Mouse (Mus musculus): Measurements from ENCODE around the gene Gm21992.

The Gm21992 gene

DNA sequence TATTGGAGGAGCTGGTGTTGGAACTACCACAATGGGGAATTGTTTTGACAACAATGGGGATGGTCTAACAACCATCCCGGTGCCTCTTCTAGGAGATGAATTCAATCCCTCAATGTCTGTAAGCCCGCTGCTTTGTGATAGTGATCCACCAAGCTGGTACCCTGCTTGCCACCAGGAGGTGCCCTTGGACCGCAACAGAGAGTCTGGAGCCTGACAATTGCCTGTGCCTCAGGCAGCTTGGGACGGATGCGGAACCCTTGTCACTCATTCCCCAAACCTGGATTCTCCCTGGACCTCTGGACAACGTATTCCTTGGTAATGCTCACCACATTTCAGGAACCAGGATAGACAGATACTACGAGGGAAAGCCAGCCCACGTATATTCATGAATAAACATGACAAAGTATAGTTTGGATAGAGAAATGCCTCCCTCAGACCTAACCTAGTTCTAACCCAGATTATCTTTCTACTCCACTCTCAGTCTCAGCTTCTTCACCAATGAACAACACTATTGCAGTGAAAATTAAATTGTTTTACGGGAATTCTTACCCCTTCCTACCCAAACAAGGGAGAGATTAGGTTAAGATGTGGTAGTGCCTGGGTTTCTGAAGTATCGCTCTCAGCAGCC lies 55.7 kb downstream of the Gm21992 start:
- peak; percentile 86 for DNase-seq (ENCODE audit: extremely low spot score, low spot score)

GRCm38 (mm10) chr19:4749975-4750374 lies 61.4 kb downstream of the Gm21992 start:
- DNase-seq (ENCODE audit: extremely low spot score, low spot score): no peak

- no peak for DNase-seq (ENCODE audit: extremely low spot score, low spot score)
Measured at GRCm38 (mm10) chr19:4748493-4748892, 62.9 kb downstream of the Gm21992 start.

DNA sequence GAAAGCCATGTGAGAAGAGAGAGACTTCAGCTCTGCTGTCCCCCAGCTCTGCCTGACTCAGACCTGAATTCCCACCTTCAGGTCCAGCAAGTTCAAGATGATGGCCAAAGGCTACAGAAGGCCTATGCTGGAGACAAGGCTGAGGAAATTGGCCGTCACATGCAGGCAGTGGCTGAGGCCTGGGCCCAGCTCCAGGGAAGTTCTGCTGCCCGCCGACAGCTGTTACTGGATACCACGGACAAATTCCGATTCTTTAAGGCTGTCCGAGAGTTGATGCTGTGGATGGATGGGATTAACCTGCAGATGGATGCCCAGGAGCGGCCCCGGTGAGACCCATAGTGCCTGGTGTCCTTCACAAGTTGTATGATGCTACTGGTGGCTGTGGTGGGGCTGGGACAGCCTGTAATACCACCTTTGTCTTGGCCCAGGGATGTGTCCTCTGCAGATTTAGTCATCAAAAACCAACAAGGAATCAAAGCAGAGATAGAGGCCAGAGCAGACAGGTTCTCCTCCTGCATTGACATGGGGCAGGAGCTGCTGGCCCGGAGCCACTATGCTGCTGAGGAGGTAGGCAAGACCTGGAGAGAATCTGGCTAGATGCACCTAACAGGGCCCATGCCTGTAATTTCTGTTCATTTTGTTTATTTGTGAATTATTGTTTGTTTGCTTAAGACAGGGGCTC lies 63.6 kb downstream of the Gm21992 start:
- no peak for DNase-seq (ENCODE audit: extremely low spot score, low spot score)

- no peak for DNase-seq (ENCODE audit: extremely low spot score, low spot score)
Measured at GRCm38 (mm10) chr19:4746611-4747010, 64.8 kb downstream of the Gm21992 start.

GRCm38 (mm10) chr19:4745681-4746080 lies 65.7 kb downstream of the Gm21992 start:
- DNase-seq (ENCODE audit: extremely low spot score, low spot score): no peak

- no peak for DNase-seq (ENCODE audit: extremely low spot score, low spot score)
Measured at GRCm38 (mm10) chr19:4745057-4745456, 66.4 kb downstream of the Gm21992 start.

GRCm38 (mm10) chr19:4744026-4744425 lies 67.4 kb downstream of the Gm21992 start:
- DNase-seq (ENCODE audit: extremely low spot score, low spot score): no peak

GRCm38 (mm10) chr19:4743524-4743923 lies 67.9 kb downstream of the Gm21992 start:
- DNase-seq (ENCODE audit: extremely low spot score, low spot score): peak; percentile 39

GRCm38 (mm10) chr19:4742229-4742628 lies 69.2 kb downstream of the Gm21992 start:
- DNase-seq (ENCODE audit: extremely low spot score, low spot score): no peak

DNA sequence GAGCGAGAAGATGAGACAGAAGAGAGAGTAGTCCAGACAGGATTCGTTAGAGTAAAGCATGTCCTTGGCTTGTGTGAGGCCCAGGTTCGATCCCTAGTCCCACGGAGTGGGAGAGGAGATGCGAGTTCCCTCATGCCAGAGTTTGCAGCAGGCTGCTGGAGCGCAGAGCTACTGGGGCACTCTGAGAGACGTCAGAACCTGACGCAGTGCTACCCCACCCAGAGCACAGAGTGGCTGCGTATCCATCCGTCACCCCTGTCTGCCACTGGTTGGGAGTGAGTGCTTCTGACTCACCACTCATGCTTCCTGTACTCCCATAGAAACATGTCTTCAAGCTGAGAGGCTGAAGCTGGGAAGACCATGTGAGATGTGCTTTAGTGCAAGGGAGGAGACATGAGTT lies 69.9 kb downstream of the Gm21992 start:
- DNase-seq (ENCODE audit: extremely low spot score, low spot score): no peak

DNA sequence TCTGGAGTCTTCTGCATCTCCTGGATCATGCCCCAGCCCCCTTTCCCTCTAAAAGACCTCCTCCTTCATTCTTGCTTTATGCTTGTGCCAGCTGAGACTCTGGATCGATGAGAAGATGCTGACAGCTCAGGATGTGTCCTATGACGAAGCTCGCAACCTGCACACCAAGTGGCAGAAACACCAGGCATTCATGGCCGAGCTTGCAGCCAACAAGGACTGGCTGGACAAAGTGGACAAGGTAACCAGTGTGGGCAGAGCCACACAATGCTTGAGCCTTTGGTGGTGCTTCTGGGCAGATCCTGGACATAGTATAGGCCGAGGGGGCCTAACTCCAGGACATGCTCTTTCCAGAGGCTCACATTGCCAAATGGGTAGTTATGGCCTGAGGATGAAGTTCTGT lies 71.7 kb downstream of the Gm21992 start:
- DNase-seq (ENCODE audit: extremely low spot score, low spot score): no peak

DNA sequence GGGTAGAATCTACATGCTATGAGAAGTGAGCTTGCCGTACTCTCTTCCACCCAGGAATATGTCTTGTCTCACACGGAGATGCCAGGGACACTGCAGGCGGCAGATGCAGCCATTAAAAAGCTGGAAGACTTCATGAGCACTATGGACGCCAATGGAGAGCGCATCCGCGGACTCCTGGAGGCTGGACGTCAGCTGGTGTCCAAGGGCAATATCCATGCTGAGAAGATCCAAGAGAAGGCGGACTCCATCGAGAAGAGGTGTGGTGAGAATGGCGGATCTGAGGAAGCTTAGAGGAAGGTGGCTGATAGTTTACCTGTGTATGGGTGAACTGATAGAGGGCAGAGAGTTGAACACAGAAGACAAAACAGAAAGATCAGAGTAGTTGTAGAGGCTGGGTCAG lies 72.4 kb downstream of the Gm21992 start:
- no peak for DNase-seq (ENCODE audit: extremely low spot score, low spot score)

DNA sequence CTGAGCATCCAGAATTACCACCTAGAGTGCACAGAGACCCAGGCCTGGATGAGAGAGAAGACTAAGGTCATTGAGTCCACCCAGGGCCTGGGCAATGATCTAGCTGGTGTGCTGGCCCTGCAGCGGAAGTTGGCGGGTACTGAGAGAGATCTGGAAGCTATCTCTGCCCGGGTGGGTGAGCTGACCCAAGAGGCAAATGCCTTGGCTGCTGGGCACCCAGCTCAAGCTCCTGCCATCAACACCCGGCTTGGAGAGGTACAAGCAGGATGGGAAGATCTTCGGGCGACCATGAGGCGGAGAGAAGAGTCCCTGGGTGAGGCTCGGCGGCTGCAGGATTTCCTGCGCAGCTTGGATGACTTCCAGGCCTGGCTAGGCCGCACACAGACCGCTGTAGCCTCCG lies 73.5 kb downstream of the Gm21992 start:
- DNase-seq (ENCODE audit: extremely low spot score, low spot score): no peak

DNA sequence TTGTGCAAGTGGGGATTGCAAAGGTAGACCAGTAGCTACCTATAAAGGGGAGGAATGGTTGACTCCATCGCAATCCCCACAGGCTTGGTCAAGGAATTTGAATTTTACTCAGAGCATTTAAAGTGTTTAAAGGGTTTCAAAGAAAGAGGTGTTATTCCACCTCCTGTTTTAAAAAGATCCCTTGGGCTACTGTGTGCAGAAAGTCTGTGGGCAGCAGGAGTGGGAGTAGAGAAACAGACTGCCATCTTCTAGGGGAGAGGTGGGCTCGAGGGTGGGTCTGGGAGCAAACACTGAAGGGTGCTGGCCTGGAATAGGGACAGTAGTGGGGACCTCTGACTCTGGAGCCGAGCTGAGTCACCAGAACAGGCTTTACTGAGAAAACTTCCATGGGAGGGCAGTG lies 78.4 kb downstream of the Gm21992 start:
- DNase-seq (ENCODE audit: extremely low spot score, low spot score): no peak

GRCm38 (mm10) chr19:4729186-4729585 lies 82.2 kb downstream of the Gm21992 start:
- no peak for DNase-seq (ENCODE audit: extremely low spot score, low spot score)

DNA sequence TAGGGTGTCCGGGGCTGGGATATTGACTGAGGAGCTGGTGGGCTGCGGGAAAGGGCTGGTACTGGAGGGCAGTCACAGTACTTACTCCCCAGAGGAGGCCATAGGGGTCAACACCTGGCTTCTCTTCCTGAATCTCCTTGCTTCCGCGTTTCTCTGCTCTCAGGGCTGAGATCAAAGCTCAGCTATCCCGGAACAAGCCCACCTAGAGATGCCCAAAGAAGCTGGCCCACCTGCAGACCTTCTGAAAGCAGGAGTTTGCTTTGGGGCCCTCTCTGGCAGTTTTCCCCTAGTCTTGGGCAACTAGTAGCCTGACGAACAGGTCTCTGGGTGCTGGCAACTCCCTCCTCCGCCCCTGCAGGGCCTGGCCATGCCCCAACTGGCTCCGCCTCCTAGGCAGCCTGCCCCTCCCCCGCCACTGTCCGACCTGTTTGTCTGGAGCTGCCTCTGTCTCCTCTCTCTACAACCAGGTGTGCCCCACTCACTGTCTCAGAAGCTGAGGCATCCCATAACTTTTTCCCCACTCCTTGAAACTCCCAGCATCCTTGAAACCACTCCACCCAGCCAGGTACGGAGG lies 90.7 kb downstream of the Gm21992 start:
- DNase-seq (ENCODE audit: extremely low spot score, low spot score): no peak

DNA sequence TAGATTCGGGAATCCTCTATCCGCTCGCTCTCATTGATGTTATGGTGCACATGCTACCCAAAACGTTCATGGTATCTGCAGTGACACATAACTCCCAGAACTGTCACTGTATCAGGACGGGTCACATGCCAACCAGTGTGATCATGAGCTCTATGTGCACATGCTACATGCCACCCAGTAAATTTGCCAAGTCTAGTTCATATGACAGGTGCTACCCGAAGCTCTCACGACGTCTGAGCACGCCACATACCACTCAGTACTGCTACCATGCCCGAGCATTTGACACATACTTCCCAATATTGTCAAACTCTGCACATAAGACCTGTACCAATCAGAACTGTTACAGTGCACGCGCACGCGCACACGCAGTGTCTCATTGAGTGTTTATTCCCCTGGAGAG lies 91.3 kb downstream of the Gm21992 start:
- no peak for DNase-seq (ENCODE audit: extremely low spot score, low spot score)

DNA sequence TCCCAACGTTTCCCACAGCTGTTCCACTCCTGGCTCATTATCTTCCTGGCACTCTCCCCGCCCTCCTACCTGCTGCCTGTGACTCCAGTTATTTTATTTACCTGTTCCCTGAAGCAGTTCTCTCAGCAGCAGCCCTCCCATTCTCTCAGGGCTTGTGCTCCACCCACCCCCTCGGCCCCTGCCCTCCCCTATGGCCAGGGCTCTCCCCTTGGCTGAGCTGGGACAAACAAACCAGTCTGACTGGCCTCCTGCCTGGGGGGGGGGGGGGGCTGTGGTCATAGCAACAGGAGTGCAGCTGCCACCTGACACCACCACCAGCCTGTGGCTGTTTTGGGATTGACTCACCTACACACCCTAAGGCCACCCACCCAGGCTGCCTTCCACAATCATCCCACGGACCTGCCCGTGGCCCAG lies 92.1 kb downstream of the Gm21992 start:
- no peak for DNase-seq (ENCODE audit: extremely low spot score, low spot score)

DNA sequence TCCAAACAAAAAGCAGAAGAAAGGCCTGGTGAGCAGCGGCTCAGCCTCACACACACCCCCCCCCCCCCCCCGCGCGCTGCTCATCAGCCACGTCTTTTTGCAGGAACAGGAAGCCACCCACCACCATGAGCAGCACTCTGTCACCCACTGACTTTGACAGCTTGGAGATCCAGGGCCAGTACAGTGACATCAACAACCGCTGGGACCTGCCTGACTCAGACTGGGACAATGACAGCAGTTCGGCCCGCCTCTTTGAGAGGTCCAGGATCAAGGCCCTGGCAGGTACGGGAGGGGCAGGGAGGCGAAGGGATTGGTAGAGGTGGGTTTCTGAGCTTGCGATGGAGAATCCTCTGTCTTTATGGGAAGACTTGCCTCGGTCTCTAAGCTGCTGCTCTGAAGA lies 92.7 kb downstream of the Gm21992 start:
- no peak for DNase-seq (ENCODE audit: extremely low spot score, low spot score)

GRCm38 (mm10) chr19:4717281-4717680 lies 94.1 kb downstream of the Gm21992 start:
- no peak for DNase-seq (ENCODE audit: extremely low spot score, low spot score)

DNA sequence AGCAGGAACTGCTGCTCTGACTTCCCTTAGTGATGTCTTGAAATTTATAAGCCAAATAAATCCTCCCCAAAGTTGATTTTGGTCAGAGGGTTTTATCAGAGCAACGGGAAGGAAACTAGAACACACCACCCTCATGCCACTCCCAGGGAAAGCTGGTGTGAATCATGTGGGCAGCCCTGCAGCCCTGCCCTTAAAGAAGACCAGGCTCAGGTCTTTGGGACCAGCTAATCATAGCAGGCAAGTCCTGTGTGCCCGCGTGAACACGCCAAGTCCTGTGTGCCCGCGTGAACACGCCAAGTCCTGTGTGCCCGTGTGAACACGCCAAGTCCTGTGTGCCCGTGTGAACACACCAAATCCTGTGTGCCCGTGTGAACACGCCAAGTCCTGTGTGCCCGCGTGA lies 94.7 kb downstream of the Gm21992 start:
- no peak for DNase-seq (ENCODE audit: extremely low spot score, low spot score)

DNA sequence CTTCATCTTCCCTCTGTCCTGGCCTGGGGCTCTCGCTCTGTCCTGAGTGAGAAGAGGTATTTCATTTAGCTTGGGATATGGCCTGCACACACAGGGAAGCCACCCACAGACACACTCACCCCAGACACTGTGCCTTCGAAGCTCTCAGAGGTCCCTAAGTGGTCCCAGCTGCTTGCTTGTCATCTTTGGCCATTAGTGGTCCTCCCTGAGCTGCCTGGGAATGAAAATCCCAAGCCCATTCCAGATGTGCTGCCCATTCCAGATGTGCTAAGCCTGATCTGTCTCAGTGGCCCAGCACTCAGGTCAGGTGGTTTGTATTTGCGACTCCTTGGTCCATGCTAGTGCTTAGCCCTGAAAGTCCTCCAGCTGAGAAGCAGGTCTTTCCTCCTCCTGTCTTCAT lies 97.5 kb downstream of the Gm21992 start:
- no peak for DNase-seq (ENCODE audit: extremely low spot score, low spot score)

All from neural tube, embryonic 10.5 days (tissue).